Mouse (Mus musculus) embryonic facial prominence, embryonic 13.5 days (tissue): ENCODE results near the gene Slc10a7. TPM values are rescaled to one million over a fixed set of nuclear protein-coding genes. Genes with fewer than 3 reads are reported as not detected.
"Not testable (repeated sequence)": the region's sequence is repeated elsewhere in the genome, so short reads cannot be mapped to it uniquely, and the experiment has no call there.

Experiments
- ATAC-seq: fragments of 200-750 bp; cut with Nextera tagmentation; 2 replicates; pipeline ENCODE4 v1.8.0; 2017; ENCODE audit warnings: low read depth; ENCODE audit not compliant: insufficient number of reproducible peaks, insufficient read depth, low FRiP score, low TSS enrichment
- H3K27ac ChIP-seq: fragments of 300-500 bp; sonication (generic); 2 replicates; pipeline ENCODE4 v1.5.1; 2015; ENCODE audit warnings: moderate library complexity, mild to moderate bottlenecking, inconsistent platforms
- H3K27me3 ChIP-seq: fragments of 300-500 bp; sonication (generic); 2 replicates; pipeline ENCODE4 v1.6.1; 2015; ENCODE audit warnings: mild to moderate bottlenecking, inconsistent platforms
- H3K36me3 ChIP-seq: fragments of 300-500 bp; sonication (generic); 2 replicates; pipeline ENCODE4 v1.6.1; 2015; ENCODE audit warnings: mild to moderate bottlenecking, inconsistent platforms
- H3K4me1 ChIP-seq: fragments of 300-500 bp; sonication (generic); 2 replicates; pipeline ENCODE4 v1.6.1; 2015; ENCODE audit warnings: inconsistent platforms
- H3K4me2 ChIP-seq: fragments of 300-500 bp; sonication (generic); 2 replicates; pipeline ENCODE4 v1.6.1; 2015; ENCODE audit warnings: moderate library complexity, mild to moderate bottlenecking, inconsistent platforms
- H3K4me3 ChIP-seq: fragments of 300-500 bp; sonication (generic); 2 replicates; pipeline ENCODE4 v1.5.1; 2015; ENCODE audit warnings: mild to moderate bottlenecking, inconsistent platforms
- H3K9ac ChIP-seq: fragments of 300-500 bp; sonication (generic); 2 replicates; pipeline ENCODE4 v1.6.1; 2015; ENCODE audit warnings: mild to moderate bottlenecking, inconsistent platforms
- H3K9me3 ChIP-seq: fragments of 300-500 bp; sonication (generic); 2 replicates; pipeline ENCODE4 v1.6.1; 2016; ENCODE audit warnings: inconsistent platforms
- WGBS: fragments of 180-500 bp; shearing (Covaris S2); methylation state at CpG from one replicate; pipeline ENCODE4 v1.1.7; 2015; ENCODE audit warnings: mixed read lengths; 5-methylcytosine and 5-hydroxymethylcytosine counted together
- polyA plus RNA-seq: library from polyadenylated mRNA; unstranded; fragments of >200 nt; fragmentation: Nextera tagmentation; extraction: Ambion mirVana; gene quantifications from 2 replicates; pipeline ENCODE4 v1.2.1, GENCODE M21; 2015

The Slc10a7 gene
- polyA plus RNA-seq, 1 experiment from 2014 or later: 17.6 TPM

DNA sequence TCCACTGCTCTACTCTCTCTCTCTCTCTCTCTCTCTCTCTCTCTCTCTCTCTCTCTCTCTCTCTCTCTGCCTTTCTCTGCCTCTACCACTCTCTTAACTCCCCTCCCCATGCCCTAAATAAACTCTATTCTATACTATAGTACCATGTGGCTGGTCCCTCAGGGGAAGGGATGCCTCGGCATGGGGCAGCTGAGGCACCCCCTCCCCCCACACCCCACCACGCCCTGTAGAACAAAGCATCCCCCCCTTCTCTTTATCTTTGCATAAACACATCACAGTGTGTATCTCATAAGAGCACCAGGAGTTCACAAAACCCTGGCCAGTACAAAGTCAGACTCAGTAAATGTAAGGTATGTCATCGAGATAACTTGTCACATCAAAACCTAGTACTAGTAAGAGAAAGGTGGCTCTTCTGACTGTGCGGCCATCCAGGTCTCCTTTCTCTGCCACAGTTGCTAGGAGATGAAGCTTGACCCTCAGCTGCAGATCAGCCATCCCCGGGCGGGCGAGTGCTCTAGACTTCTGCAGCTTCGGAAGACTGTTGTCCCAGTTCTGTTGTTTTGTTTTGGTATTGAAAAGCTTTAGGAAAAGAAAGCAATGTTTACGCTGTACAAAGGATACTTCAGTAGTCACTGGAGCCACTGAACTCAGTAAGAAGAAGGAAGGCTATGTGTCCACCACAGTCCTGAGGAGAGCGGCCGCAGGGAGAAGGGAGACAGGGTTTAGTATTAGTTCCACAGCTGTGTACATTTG, 194.1 kb downstream of the Slc10a7 start:
- H3K9ac ChIP-seq: no peak overlapping the region
- no peaks in the 10 kb centered on the region for H3K9me3 ChIP-seq
- WGBS: 76% methylated on average over 11 of the region's 11 CpGs
- H3K4me1 ChIP-seq: no peaks in the 10 kb centered on the region; the same call in 1 of the 2 replicates
- no peak for ATAC-seq
- H3K36me3 ChIP-seq: peaks cover 36% of the 10 kb centered on the region
- H3K4me3 ChIP-seq: no peak overlapping the region
- H3K27me3 ChIP-seq: no peaks in the 10 kb centered on the region
- H3K4me2 ChIP-seq: no peak overlapping the region
- no peak overlapping the region for H3K27ac ChIP-seq

DNA sequence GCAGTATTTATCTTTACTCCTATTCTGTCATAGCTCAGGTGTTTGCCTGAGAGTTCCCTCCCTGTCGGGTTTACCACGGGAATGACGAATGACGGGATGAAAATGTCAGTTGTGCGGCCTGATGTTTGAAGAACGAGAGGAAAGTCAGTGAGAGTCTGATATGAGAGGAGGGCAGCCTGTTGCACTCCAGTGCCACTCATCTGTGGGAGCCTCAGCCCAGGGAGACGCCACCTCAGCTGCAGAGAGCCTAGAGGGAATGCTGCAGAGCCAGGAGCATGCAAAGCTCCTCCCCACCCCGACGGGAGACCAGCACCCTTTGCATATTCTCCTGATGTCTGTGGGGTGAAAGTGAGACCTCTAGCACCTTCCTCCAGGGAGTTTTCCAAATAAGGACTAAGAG, 196.8 kb downstream of the Slc10a7 start:
- H3K9ac ChIP-seq: no peak overlapping the region
- H3K27me3 ChIP-seq: no peaks in the 10 kb centered on the region
- no peaks in the 10 kb centered on the region for H3K9me3 ChIP-seq
- ATAC-seq: no peak
- no peak overlapping the region for H3K4me3 ChIP-seq
- 68% methylated on average over 9 of the region's 9 CpGs for WGBS
- H3K4me1 ChIP-seq: no peaks in the 10 kb centered on the region; the same call in 1 of the 2 replicates
- no peak overlapping the region for H3K4me2 ChIP-seq
- peaks cover 15% of the 10 kb centered on the region for H3K36me3 ChIP-seq
- no peak overlapping the region for H3K27ac ChIP-seq

DNA sequence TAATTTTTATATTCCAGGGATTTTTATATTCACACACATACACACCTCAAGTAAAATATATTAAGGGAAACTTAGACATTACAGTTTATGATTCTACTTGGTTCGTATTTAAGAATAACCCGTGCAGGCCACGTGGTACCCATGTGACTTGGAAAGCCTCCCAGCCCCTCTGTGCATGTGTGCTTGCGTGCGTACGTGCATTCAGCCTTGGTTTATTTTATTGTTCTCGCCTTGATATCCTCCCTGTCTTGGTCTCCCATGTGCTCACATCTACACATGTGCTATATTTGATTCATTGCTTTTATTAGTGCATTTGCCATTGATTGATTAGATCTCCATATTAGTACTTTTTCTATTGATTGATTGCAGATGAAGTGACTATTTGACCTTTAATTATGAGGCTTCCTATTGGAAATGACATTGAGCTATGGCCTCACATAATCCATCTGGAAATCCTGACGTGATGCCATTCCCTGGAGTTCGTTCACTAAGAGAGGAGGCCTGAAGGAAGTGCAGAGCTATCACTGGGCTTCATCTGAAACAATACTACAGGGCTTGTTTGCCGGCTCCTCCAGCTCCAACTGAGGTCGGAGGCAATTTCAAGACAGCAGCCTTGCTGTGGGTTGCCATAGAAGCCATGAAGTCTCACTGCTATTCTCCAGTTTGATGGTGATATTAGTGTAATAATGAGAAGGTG, 200.9 kb downstream of the Slc10a7 start:
- Histone ChIP-seq H3K9me3 (no peaks in the 10 kb centered on the region), H3K27ac (no peak overlapping the region), H3K4me1 (no peaks in the 10 kb centered on the region; the same call in 1 of the 2 replicates), H3K27me3 (no peaks in the 10 kb centered on the region), H3K9ac (no peak overlapping the region), H3K4me3 (no peak overlapping the region), H3K4me2 (no peak overlapping the region), H3K36me3 (0 out of 2 replicates have a peak, but pooled peaks cover 4% of the 10 kb centered on the region)
- 73% methylated on average over 11 of the region's 11 CpGs for WGBS
- ATAC-seq: no peak

- H3K27me3 ChIP-seq: no peaks in the 10 kb centered on the region
- no peak for ATAC-seq
- 0 out of 2 replicates have a peak, but pooled peaks cover 4% of the 10 kb centered on the region for H3K36me3 ChIP-seq
- H3K4me3 ChIP-seq: no peak overlapping the region
- H3K9me3 ChIP-seq: no peaks in the 10 kb centered on the region
- H3K4me2 ChIP-seq: no peak overlapping the region
- H3K27ac ChIP-seq: no peak overlapping the region
- H3K4me1 ChIP-seq: no peaks in the 10 kb centered on the region
- no peak overlapping the region for H3K9ac ChIP-seq
- WGBS: 92% methylated on average over 10 of the region's 10 CpGs
Measured at GRCm38 (mm10) chr8:78710961-78711360, 201.8 kb downstream of the Slc10a7 start.

DNA sequence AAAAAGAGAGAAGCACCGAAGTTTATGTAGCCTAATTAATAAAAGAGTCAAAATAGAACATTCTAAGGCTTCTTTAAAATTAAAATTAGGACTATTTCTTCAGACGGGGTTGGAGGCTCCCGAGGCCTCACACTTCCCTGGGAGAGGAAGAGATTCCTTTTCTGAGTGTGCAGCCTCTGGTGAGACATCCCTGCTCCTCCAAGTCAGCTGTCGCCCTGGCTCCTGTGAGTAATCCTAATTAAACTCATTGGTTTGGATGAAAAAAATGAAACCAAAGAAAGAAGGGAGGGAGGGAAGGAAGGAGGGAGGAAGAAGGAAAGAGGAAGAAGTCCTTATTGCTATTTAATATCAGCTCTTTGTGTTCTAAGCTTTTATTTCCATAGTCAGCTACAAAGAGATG, 205.7 kb downstream of the Slc10a7 start:
- no peak overlapping the region for H3K4me3 ChIP-seq
- peaks cover 11% of the 10 kb centered on the region for H3K36me3 ChIP-seq
- no peak overlapping the region for H3K4me2 ChIP-seq
- H3K9me3 ChIP-seq: peaks cover 5% of the 10 kb centered on the region; the same call in 1 of the 2 replicates
- no peaks in the 10 kb centered on the region for H3K4me1 ChIP-seq
- no peak for ATAC-seq
- H3K27me3 ChIP-seq: no peaks in the 10 kb centered on the region
- WGBS: 77% methylated on average over 4 of the region's 4 CpGs
- no peak overlapping the region for H3K9ac ChIP-seq
- H3K27ac ChIP-seq: no peak overlapping the region

DNA sequence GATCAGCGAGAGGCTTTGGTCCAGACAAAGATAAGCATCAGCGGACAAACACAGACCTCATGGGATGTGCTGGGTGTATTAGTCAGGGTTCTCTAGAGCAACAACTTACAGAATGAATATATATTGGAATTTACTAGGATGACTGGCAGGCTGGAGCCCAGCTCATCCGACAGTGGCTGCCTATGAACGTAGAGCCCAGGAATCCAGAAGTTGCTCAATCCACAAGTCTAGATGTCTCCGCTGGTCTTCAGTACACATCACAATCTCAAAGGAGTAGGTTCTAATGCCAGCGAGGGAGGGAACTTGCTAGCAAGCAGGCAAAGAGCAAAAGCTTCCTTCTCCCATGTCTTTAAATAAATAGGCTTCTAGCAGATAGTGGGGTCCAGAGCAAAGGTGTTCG, 207.4 kb downstream of the Slc10a7 start:
- Histone ChIP-seq H3K4me2 (no peak overlapping the region), H3K9me3 (peaks cover 5% of the 10 kb centered on the region; the same call in 1 of the 2 replicates), H3K27ac (no peak overlapping the region), H3K9ac (no peak overlapping the region), H3K4me3 (no peak overlapping the region), H3K36me3 (peaks cover 9% of the 10 kb centered on the region), H3K27me3 (no peaks in the 10 kb centered on the region), H3K4me1 (no peaks in the 10 kb centered on the region)
- 92% methylated on average over 7 of the region's 7 CpGs for WGBS
- ATAC-seq: no peak

DNA sequence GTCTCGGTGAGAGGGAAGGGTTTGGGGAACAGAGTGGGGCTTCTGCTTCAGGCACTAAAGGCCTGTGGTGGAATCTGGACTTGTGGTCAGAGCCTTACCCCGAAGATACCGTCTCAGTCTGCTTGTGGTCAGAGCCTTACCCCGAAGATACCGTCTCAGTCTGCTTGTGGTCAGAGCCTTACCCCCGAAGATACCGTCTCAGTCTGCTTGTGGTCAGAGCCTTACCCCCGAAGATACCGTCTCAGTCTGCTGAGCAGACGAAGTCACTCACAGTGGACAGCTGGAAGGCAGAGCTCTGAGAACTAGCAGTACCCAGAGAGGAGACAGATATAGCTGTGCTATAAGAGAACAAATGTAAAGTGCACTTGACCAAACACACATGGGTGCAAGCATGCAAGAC, 208.0 kb downstream of the Slc10a7 start:
- H3K4me2 ChIP-seq, ATAC-seq, H3K9ac ChIP-seq, H3K4me3 ChIP-seq, H3K9me3 ChIP-seq, H3K4me1 ChIP-seq, H3K27me3 ChIP-seq, H3K36me3 ChIP-seq, H3K27ac ChIP-seq: not testable (repeated sequence)
- WGBS: 74% methylated on average over 10 of the region's 10 CpGs

DNA sequence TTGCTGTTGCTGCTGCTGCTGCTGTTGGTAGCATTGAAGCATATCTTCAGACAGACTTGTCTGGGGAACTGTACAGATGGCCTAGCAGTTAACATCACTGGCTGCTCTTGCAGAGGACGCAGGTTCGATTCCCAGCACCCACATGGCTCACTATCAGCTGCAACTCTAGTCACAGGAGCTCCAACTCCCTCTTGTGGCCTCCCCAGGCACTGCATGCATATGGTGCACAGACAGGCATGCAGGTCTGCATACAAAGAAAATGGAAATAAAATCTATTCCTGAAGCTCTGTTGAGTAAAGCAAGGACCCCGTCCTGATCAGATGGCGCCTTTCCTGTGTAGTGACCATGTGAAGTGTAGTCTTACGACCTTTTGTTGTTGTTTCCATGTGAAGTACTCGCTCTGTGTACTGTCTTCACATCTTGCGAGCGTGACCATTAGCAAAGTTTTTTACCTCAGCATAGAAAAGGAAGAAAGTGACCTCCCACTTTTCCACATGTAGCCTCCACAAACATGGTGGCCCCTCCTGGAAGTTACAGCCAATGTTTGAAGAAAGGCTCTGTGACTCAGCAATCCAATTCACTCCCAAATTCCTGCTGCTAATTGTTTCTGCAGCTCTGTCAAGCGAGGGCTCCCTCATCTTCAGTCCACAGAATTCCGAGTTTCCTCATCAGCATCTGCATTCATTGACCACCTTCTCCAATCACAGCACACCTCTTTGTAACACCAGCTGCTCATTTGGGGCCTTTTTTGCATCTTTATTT, 210.3 kb downstream of the Slc10a7 start:
- no peak overlapping the region for H3K4me3 ChIP-seq
- H3K27ac ChIP-seq: no peak overlapping the region
- 88% methylated on average over 10 of the region's 10 CpGs for WGBS
- ATAC-seq: no peak
- peaks cover 7% of the 10 kb centered on the region for H3K36me3 ChIP-seq
- no peak overlapping the region for H3K9ac ChIP-seq
- H3K27me3 ChIP-seq: no peaks in the 10 kb centered on the region
- peaks cover 5% of the 10 kb centered on the region; the same call in 1 of the 2 replicates for H3K4me1 ChIP-seq
- H3K4me2 ChIP-seq: no peak overlapping the region
- H3K9me3 ChIP-seq: peaks cover 5% of the 10 kb centered on the region; the same call in 1 of the 2 replicates

- Histone ChIP-seq H3K27me3 (no peaks in the 10 kb centered on the region), H3K4me1 (peaks cover 5% of the 10 kb centered on the region; the same call in 1 of the 2 replicates), H3K36me3 (peaks cover 7% of the 10 kb centered on the region), H3K9ac (no peak overlapping the region), H3K4me3 (no peak overlapping the region), H3K9me3 (peaks cover 5% of the 10 kb centered on the region; the same call in 1 of the 2 replicates), H3K4me2 (no peak overlapping the region), H3K27ac (no peak overlapping the region)
- ATAC-seq: no peak
- 76% methylated on average over 8 of the region's 8 CpGs for WGBS
Measured at GRCm38 (mm10) chr8:78720041-78720414, 210.9 kb downstream of the Slc10a7 start.

- H3K4me1 ChIP-seq: peaks cover 5% of the 10 kb centered on the region; the same call in 1 of the 2 replicates
- H3K27ac ChIP-seq: no peak overlapping the region
- WGBS: 89% methylated on average over 5 of the region's 5 CpGs
- no peak overlapping the region for H3K4me3 ChIP-seq
- no peak for ATAC-seq
- no peak overlapping the region for H3K4me2 ChIP-seq
- H3K9ac ChIP-seq: no peak overlapping the region
- peaks cover 7% of the 10 kb centered on the region for H3K36me3 ChIP-seq
- no peaks in the 10 kb centered on the region for H3K27me3 ChIP-seq
- H3K9me3 ChIP-seq: peaks cover 5% of the 10 kb centered on the region; the same call in 1 of the 2 replicates
Measured at GRCm38 (mm10) chr8:78721576-78721975, 212.4 kb downstream of the Slc10a7 start.

DNA sequence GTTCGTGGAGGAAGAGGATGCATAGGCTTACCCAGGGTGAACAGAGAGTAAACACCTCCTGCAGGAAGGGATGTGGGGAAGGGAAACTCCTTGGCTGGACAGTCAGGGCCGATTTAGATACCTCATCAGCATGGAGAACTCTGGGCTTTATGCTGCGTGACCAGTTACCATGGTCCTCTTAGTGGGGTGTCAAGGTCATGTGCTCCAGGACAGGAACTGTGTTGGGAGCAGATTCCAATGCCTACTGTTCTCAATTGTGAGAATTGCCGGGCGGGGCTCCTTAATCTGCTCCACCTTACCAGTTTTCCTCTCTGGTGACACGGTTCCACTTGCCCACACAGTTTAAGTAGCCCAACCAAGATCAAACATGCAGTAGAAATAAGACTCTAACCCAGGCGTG, 213.1 kb downstream of the Slc10a7 start:
- 77% methylated on average over 7 of the region's 7 CpGs for WGBS
- H3K4me3 ChIP-seq: no peak overlapping the region
- H3K4me1 ChIP-seq: peaks cover 5% of the 10 kb centered on the region; the same call in 1 of the 2 replicates
- peaks cover 5% of the 10 kb centered on the region; the same call in 1 of the 2 replicates for H3K9me3 ChIP-seq
- ATAC-seq: no peak
- H3K36me3 ChIP-seq: peaks cover 7% of the 10 kb centered on the region
- no peak overlapping the region for H3K9ac ChIP-seq
- no peak overlapping the region for H3K27ac ChIP-seq
- no peaks in the 10 kb centered on the region for H3K27me3 ChIP-seq
- no peak overlapping the region for H3K4me2 ChIP-seq
